Mouse (Mus musculus) CH12F3 (cell line): Measurements from ENCODE around the gene Nes.

Experiments used
- in situ Hi-C: fragments of 300-500 bp; cut with MboI; formaldehyde crosslinking; loops from 2 replicates; pipeline ENCODE4 v1.14.3; 2020; ENCODE audit warnings: low sequenced_read_pairs

Nes gene

GRCm38 (mm10) chr3:87949266-87949954 is 21.5 kb upstream of the Nes start:
- in situ Hi-C loops: no loop called here

GRCm38 (mm10) chr3:87949955-87950515 is 20.8 kb upstream of the Nes start:
- in situ Hi-C loops: no loop called here

GRCm38 (mm10) chr3:87951946-87952345 is 18.9 kb upstream of the Nes start:
- in situ Hi-C loops: no loop called here

- in situ Hi-C loops: no loop called here
Measured at GRCm38 (mm10) chr3:87952440-87952839, 18.4 kb upstream of the Nes start.

- in situ Hi-C loops: no loop called here
Measured at GRCm38 (mm10) chr3:87958056-87958455, 12.8 kb upstream of the Nes start.

GRCm38 (mm10) chr3:87958476-87958875 is 12.4 kb upstream of the Nes start:
- in situ Hi-C loops: no loop called here

- in situ Hi-C loops: no loop called here
Measured at GRCm38 (mm10) chr3:87958967-87959366, 11.9 kb upstream of the Nes start.

- in situ Hi-C loops: no loop called here
Measured at GRCm38 (mm10) chr3:87959371-87959770, 11.5 kb upstream of the Nes start.

- in situ Hi-C loops: no loop called here
Measured at GRCm38 (mm10) chr3:87960191-87960585, 10.7 kb upstream of the Nes start.

GRCm38 (mm10) chr3:87960586-87961191 is 10.2 kb upstream of the Nes start:
- in situ Hi-C loops: no loop called here

GRCm38 (mm10) chr3:87970184-87970938 is 517 bp upstream of the Nes start:
- in situ Hi-C loops: no loop called here

- in situ Hi-C loops: no loop called here
Measured at GRCm38 (mm10) chr3:87971489-87972202, 768 bp downstream of the Nes start.

GRCm38 (mm10) chr3:87972203-87972664 is 1.4 kb downstream of the Nes start:
- in situ Hi-C loops: no loop called here

GRCm38 (mm10) chr3:87972776-87973175 is 1.9 kb downstream of the Nes start:
- in situ Hi-C loops: no loop called here

GRCm38 (mm10) chr3:87973593-87974380 is 2.9 kb downstream of the Nes start:
- in situ Hi-C loops: no loop called here

GRCm38 (mm10) chr3:87974381-87974987 is 3.6 kb downstream of the Nes start:
- in situ Hi-C loops: no loop called here

- in situ Hi-C loops: no loop called here
Measured at GRCm38 (mm10) chr3:87979493-87979892, 8.6 kb downstream of the Nes start.

GRCm38 (mm10) chr3:87980085-87980484 is 9.2 kb downstream of the Nes start:
- in situ Hi-C loops: no loop called here

- in situ Hi-C loops: no loop called here
Measured at GRCm38 (mm10) chr3:87980728-87981127, 9.8 kb downstream of the Nes start.
